Mouse (Mus musculus) heart, embryonic 16.5 days (tissue): ENCODE data around the gene Syngr3. TPM values are rescaled to one million over a fixed set of nuclear protein-coding genes. Genes with fewer than 3 reads are reported as not detected.

Source experiments
- ATAC-seq: fragments of 200-750 bp; cut with Nextera tagmentation; replicated peaks from 2 replicates; pipeline ENCODE4 v1.8.0; 2017; ENCODE audit warnings: moderate number of reproducible peaks; ENCODE audit not compliant: insufficient read depth, low FRiP score; ENCODE audit errors: extremely low read depth
- H3K27ac ChIP-seq: fragments of 300-500 bp; sonication (generic); 2 replicates; pipeline ENCODE4 v1.5.1; 2014; ENCODE audit warnings: mild to moderate bottlenecking, low read length, control low read depth, moderate library complexity
- H3K27me3 ChIP-seq: fragments of 300-500 bp; sonication (generic); 2 replicates; pipeline ENCODE4 v1.6.1; 2014; ENCODE audit warnings: low read length, mixed read lengths; ENCODE audit not compliant: control insufficient read depth, insufficient read depth
- H3K36me3 ChIP-seq: fragments of 300-500 bp; sonication (generic); 2 replicates; pipeline ENCODE4 v1.6.1; 2014; ENCODE audit not compliant: control insufficient read depth, insufficient read depth
- H3K4me1 ChIP-seq: fragments of 300-500 bp; sonication (generic); 2 replicates; pipeline ENCODE4 v1.6.1; 2014; ENCODE audit warnings: low read length, mixed read lengths; ENCODE audit not compliant: control insufficient read depth, insufficient read depth
- H3K4me2 ChIP-seq: fragments of 300-500 bp; sonication (generic); 2 replicates; pipeline ENCODE4 v1.6.1; 2014; ENCODE audit warnings: low read depth, mild to moderate bottlenecking, control low read depth, low read length
- H3K4me3 ChIP-seq: fragments of 300-500 bp; sonication (generic); 2 replicates; pipeline ENCODE4 v1.5.1; 2014; ENCODE audit warnings: mild to moderate bottlenecking, control low read depth, low read length
- H3K9ac ChIP-seq: fragments of 300-500 bp; sonication (generic); 2 replicates; pipeline ENCODE4 v1.6.1; 2014; ENCODE audit warnings: low read length, control low read depth
- H3K9me3 ChIP-seq: fragments of 300-500 bp; sonication (generic); replicated peaks from 2 replicates; pipeline ENCODE4 v1.6.1; 2016; ENCODE audit warnings: low read length; ENCODE audit not compliant: control insufficient read depth
- WGBS: fragments of 180-500 bp; shearing (Covaris S2); extraction: QIAGEN DNeasy Blood & Tissue Kit; methylation state at CpG from one replicate; pipeline ENCODE4 v1.1.7; 2014; 5-methylcytosine and 5-hydroxymethylcytosine counted together
- polyA plus RNA-seq: library from polyadenylated mRNA; unstranded; fragments of >200 nt; fragmentation: Nextera tagmentation; extraction: Ambion mirVana; gene quantifications from 2 replicates; pipeline ENCODE4 v1.2.1, GENCODE M21; 2015

Gene Syngr3
- polyA plus RNA-seq, 1 experiment from 2014 or later: 0.67 TPM

DNA sequence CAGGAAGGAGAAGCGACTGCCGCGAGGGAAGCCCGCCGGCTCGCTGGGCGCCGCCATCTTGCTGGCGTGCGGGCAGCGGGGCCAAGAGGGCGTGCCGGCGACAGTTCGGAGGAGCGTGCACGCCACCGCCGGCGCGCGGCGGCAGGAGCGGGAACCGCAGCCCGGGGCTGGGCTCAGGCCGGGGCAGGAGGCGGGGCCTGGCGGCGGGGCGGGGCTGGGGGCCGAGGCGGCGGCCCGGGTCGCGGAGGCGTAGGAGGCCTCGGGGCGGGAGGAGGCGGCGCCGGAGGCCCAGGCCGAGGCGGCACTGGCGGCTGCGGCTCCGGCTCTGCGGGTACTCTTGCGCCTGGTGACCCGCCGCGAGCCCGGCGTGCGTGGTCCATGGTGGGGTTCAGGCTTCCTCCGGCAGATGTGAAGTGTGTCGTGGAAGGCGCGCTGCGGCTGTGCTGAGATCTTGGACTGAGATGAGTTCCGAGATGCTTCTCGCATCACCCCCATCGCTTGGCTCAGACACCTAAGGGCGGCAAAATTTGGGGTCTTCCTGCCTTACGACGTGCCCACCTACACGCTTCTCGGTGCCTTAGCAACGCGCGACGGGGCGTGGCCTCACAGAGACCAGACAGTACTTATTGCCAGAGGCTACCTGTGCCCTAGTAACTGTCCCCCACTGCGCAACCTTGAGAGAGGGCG lies 6.4 kb upstream of the Syngr3 start, which contains the start of the genes Gfer and Noxo1:
Gene Gfer, minus strand, starts transcription at position 146 of the 687 bp plus-strand sequence.
Gene Noxo1, plus strand, starts transcription at position 224 of the 687 bp plus-strand sequence.
- Histone ChIP-seq H3K27ac (peak within 1 kb of the TSS; percentile 79), H3K9ac (peak within 1 kb of the TSS; percentile 82), H3K27me3 (no peaks in the 10 kb centered on the region), H3K4me2 (peak within 1 kb of the TSS; percentile 75), H3K9me3 (no peaks in the 10 kb centered on the region), H3K36me3 (peaks cover 11% of the 10 kb centered on the region; the same call in 1 of the 2 replicates), H3K4me3 (peak within 1 kb of the TSS; percentile 71), H3K4me1 (peaks cover 8% of the 10 kb centered on the region; the same call in 1 of the 2 replicates)
- peak; percentile 93 for ATAC-seq
- WGBS: under 1% methylated on average over 68 of the region's 76 CpGs

DNA sequence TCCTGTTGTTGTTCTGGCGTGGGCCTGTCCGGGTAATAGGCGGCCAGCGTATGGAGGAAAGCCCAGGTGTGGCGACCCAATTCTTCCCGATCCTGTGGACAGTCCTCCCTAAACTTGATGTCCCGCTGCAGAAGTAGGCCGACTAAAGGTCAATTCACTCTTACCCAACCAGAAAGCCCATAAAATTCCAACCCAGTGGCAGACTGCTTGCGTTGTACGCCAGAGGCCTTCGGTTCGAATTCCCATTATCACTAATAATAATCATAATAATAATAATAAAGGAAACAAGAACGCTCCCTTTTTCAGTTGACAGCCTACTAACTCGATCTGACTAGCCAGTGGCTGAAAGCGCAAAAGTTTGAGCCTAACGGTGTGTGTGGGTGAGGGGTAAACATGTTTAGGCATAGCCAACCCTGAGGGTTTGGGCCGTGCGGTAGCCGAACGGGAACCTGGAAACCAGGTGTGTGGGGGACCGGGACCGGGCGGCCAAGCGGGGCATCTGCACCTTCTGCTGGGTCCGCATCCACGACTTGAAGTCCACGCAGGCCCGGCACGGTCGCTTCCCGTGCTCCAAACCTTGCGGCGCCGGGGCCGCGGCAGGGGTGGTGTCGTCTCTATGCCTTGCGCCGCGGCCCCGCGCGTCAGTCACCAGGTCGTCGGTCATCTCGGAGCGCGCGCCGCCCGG lies 5.7 kb upstream of the Syngr3 start:
- Histone ChIP-seq H3K4me3 (peak overlapping the region; percentile 71), H3K4me2 (peak overlapping the region; percentile 75), H3K36me3 (peaks cover 5% of the 10 kb centered on the region; the same call in 1 of the 2 replicates), H3K9me3 (no peaks in the 10 kb centered on the region), H3K4me1 (peaks cover 8% of the 10 kb centered on the region; the same call in 1 of the 2 replicates), H3K9ac (peak overlapping the region; percentile 82), H3K27ac (peak overlapping the region; percentile 79), H3K27me3 (peaks cover under 1% of the 10 kb centered on the region; the same call in 1 of the 2 replicates)
- WGBS: 9% methylated on average over 49 of the region's 51 CpGs
- peak; percentile 37 for ATAC-seq

DNA sequence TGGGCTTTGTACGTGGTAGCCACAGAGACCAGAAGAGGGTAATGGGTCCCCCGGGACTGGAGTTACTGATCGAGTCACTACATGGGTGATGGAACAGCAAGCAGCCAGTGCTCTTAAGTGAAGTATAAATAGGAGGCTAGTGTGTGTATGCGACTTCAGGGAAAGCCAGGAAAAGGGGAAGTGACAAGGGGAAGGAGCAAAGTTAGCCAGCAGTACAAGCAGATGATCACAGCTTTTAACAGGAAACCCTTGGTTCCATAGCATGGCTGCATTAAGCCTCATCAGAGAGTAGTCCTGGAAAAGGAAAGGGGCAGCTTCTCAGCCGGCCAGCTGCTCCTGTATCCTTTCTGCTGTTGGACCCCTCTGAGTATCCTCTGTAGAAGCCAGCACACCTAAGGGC lies 2.6 kb upstream of the Syngr3 start:
- Histone ChIP-seq H3K4me2 (no peak overlapping the region), H3K4me1 (peaks cover 23% of the 10 kb centered on the region), H3K9ac (no peak overlapping the region), H3K4me3 (no peak overlapping the region), H3K36me3 (no peaks in the 10 kb centered on the region), H3K27ac (no peak overlapping the region), H3K27me3 (peaks cover 30% of the 10 kb centered on the region), H3K9me3 (no peaks in the 10 kb centered on the region)
- no peak for ATAC-seq
- 78% methylated on average over 5 of the region's 5 CpGs for WGBS

DNA sequence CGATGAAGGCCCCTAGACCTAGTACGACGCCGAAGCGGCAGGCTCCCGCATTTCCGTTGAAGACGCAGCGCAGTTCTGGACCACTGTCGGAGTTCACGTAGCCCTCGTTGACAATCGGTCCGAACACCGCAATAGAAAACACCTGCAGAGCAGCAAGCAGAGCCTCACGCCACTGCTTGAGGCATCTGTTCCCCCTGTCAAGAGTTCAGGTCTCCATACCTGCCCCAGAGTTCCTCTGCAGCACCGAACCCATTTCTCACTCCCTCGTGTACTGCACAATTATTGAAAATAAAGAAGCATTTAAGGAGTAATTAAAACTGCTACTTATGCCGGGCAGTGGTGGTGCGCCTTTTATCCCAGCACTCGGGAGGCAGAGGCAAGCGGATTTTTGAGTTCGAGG lies 2.2 kb downstream of the Syngr3 start:
- 20% methylated on average over 23 of the region's 23 CpGs for WGBS
- H3K27me3 ChIP-seq: peaks cover 31% of the 10 kb centered on the region
- H3K36me3 ChIP-seq: no peaks in the 10 kb centered on the region
- peak overlapping the region; percentile 31 for H3K4me3 ChIP-seq
- peak overlapping the region; percentile 51 for H3K4me2 ChIP-seq
- no peak overlapping the region for H3K9ac ChIP-seq
- peaks cover 15% of the 10 kb centered on the region for H3K4me1 ChIP-seq
- H3K27ac ChIP-seq: no peak overlapping the region
- no peaks in the 10 kb centered on the region for H3K9me3 ChIP-seq
- no peak for ATAC-seq

DNA sequence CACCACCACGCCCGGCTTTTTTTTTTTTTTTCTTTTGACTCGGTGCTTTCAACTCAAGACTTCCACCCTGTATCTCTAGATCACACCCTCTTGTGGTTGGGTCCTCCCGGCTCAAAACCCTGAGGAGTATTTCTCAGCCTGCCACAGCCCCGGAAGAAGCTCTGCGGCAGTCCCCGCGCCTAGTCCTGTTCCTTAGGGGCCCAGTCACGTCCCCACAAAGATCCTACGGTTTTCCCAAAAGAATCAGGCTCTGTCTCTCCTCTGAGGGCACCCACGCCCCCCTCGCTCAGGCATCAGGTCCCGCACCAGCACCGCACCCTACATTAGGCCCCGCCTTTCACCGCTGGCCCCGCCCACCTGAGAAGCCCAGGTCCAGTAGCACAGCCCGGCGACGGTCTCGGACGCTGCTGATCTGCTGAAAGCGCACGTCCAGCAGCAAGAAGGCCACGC lies 2.6 kb downstream of the Syngr3 start:
- WGBS: 3% methylated on average over 25 of the region's 25 CpGs
- H3K27me3 ChIP-seq: peaks cover 31% of the 10 kb centered on the region
- H3K4me3 ChIP-seq: peak overlapping the region; percentile 31
- H3K36me3 ChIP-seq: peaks cover 1% of the 10 kb centered on the region; the same call in 1 of the 2 replicates
- H3K4me1 ChIP-seq: peaks cover 15% of the 10 kb centered on the region
- no peak overlapping the region for H3K9ac ChIP-seq
- H3K27ac ChIP-seq: no peak overlapping the region
- H3K9me3 ChIP-seq: no peaks in the 10 kb centered on the region
- peak overlapping the region; percentile 51 for H3K4me2 ChIP-seq
- 0 out of 2 replicates have a peak, but pooled peaks have one; percentile 25 for ATAC-seq

DNA sequence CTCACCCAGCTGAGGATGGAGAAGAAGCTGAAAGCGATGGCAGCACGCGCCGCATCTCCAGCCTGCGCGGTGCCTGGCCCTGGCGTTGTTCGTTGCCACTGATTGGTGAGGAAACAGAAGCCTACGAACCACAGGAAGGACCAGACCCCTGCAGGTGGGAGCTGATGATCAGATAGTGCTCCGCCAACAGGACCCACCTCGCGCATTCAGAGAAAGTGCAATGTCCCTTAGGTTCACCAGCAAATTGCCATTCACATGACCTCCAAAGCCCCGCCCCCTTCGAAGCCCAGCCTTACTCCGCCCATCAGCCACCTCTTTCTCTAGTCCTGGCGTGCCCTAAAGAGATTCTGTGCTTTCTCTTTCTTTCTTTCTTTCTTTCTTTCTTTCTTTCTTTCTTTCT lies 3.2 kb downstream of the Syngr3 start:
- ATAC-seq: no peak
- 27% methylated on average over 16 of the region's 16 CpGs for WGBS
- Histone ChIP-seq H3K9me3 (no peaks in the 10 kb centered on the region), H3K4me2 (peak overlapping the region; percentile 36; the same call in 1 of the 2 replicates), H3K9ac (no peak overlapping the region), H3K27me3 (peaks cover 31% of the 10 kb centered on the region), H3K36me3 (peaks cover 6% of the 10 kb centered on the region), H3K4me1 (peaks cover 15% of the 10 kb centered on the region), H3K27ac (no peak overlapping the region), H3K4me3 (no peak overlapping the region)

GRCm38 (mm10) chr17:24677500-24678080 lies 12.2 kb downstream of the Syngr3 start:
- Histone ChIP-seq H3K4me3 (no peak overlapping the region), H3K27me3 (no peaks in the 10 kb centered on the region), H3K36me3 (peaks cover 41% of the 10 kb centered on the region), H3K9ac (no peak overlapping the region), H3K4me2 (no peak overlapping the region), H3K4me1 (peaks cover 5% of the 10 kb centered on the region), H3K9me3 (no peaks in the 10 kb centered on the region), H3K27ac (no peak overlapping the region)
- no peak for ATAC-seq
- WGBS: 90% methylated on average over 24 of the region's 24 CpGs

- H3K9ac ChIP-seq: no peak overlapping the region
- H3K9me3 ChIP-seq: no peaks in the 10 kb centered on the region
- WGBS: 92% methylated on average over 5 of the region's 5 CpGs
- H3K4me1 ChIP-seq: peaks cover 11% of the 10 kb centered on the region
- H3K27ac ChIP-seq: no peak overlapping the region
- H3K36me3 ChIP-seq: peaks cover 37% of the 10 kb centered on the region
- no peak overlapping the region for H3K4me2 ChIP-seq
- no peaks in the 10 kb centered on the region for H3K27me3 ChIP-seq
- H3K4me3 ChIP-seq: no peak overlapping the region
- ATAC-seq: no peak
These were observed 12.9 kb downstream of the Syngr3 start for GRCm38 (mm10) chr17:24676877-24677276.
